In genomic region chr15:9140252-9140680, GRCm38 (mm10) we compare ENCODE assay signal across 8 mouse cellular contexts. TPM values are rescaled to one million over a fixed set of nuclear protein-coding genes. Genes with fewer than 3 reads are reported as not detected.
A peak's percentile ranks its signal among the peaks of the same experiment; 100 is the strongest.
DNase-seq lines count a peak whose midpoint lies in the region; ATAC-seq and TF ChIP-seq lines count a peak whose summit lies in the region.

TSS of gene Lmbrd2 (plus strand) at chr15:9140550.

- H3K4me1 ChIP-seq in ES-Bruce4 (ENCODE audit: control insufficient read depth, insufficient read depth, low read length), result no peaks in the 10 kb centered on the region
- peaks cover 12% of the 10 kb centered on the region for H3K4me1 ChIP-seq in forebrain, embryonic 14.5 days (ENCODE audit: control insufficient read depth, insufficient read depth, low read length)
- peaks cover 26% of the 10 kb centered on the region for H3K4me1 ChIP-seq in neural tube, embryonic 15.5 days

- TF ChIP-seq EP300 in ES-Bruce4 (IDR thresholded peaks at IDR 0.05; ENCODE audit: insufficient read depth, low read depth, low read length), result no peak

- no peaks in the 10 kb centered on the region for H3K27me3 ChIP-seq in ES-Bruce4 (ENCODE audit: control insufficient read depth, insufficient read depth, low read length, poor library complexity, severe bottlenecking)
- no peaks in the 10 kb centered on the region for H3K27me3 ChIP-seq in forebrain, embryonic 14.5 days (replicated peaks; ENCODE audit: control insufficient read depth, insufficient read depth, low read length)
- H3K27me3 ChIP-seq in neural tube, embryonic 15.5 days (replicated peaks), result no peaks in the 10 kb centered on the region

- H3K36me3 ChIP-seq in ES-Bruce4 (ENCODE audit: control insufficient read depth, insufficient read depth, low read length, poor library complexity, severe bottlenecking), result peaks cover 17% of the 10 kb centered on the region
- peaks cover 26% of the 10 kb centered on the region for H3K36me3 ChIP-seq in forebrain, embryonic 14.5 days (ENCODE audit: control insufficient read depth, insufficient read depth, low read length)
- H3K36me3 ChIP-seq in neural tube, embryonic 15.5 days, result peaks cover 16% of the 10 kb centered on the region

- peak; percentile 99 for DNase-seq in forebrain, embryonic 14.5 days (ENCODE audit: low spot score)
- DNase-seq in heart, postnatal 14 days, result peak; percentile 94 to 96
- DNase-seq in layer of hippocampus, adult 11-12 months (ENCODE audit: low spot score), result peak; percentile 96
- peak; percentile 98 to 99 for DNase-seq in lung, adult 18-20 months
- peak; percentile 97 for DNase-seq in testis, postnatal 14 days (ENCODE audit: low spot score)

- intact Hi-C loops in heart, postnatal 14 days (cut with DNase I), result loop anchor here (2.0 kb wide), 1 partner anchor 69 kb away; the partner anchor contains the start of gene Nadk2

- no peaks in the 10 kb centered on the region for H3K9me3 ChIP-seq in ES-Bruce4 (replicated peaks; ENCODE audit: control insufficient read depth, insufficient read depth, low read length, poor library complexity, severe bottlenecking)
- no peaks in the 10 kb centered on the region for H3K9me3 ChIP-seq in forebrain, embryonic 14.5 days (replicated peaks; ENCODE audit: control insufficient read depth, low read length)
- no peaks in the 10 kb centered on the region for H3K9me3 ChIP-seq in neural tube, embryonic 15.5 days (replicated peaks)

- TF ChIP-seq CTCF in ES-Bruce4 (IDR thresholded peaks at IDR 0.05; ENCODE audit: low read depth, low read length), result no peak

- H3K27ac ChIP-seq in ES-Bruce4 (ENCODE audit: insufficient read depth, low read length), result peak within 1 kb of the TSS; percentile 73
- H3K27ac ChIP-seq in forebrain, embryonic 14.5 days (ENCODE audit: low read depth, low read length), result peak within 1 kb of the TSS; percentile 78
- peak within 1 kb of the TSS; percentile 92 for H3K27ac ChIP-seq in neural tube, embryonic 15.5 days (replicated peaks)

- peak; percentile 98 for ATAC-seq in cerebellum, adult (ENCODE audit: insufficient number of reproducible peaks, low FRiP score, low TSS enrichment)
- ATAC-seq in forebrain, embryonic 14.5 days, result peak; percentile 99
- peak; percentile 99 for ATAC-seq in neural tube, embryonic 15.5 days (ENCODE audit: low FRiP score)

- TF ChIP-seq POLR2A in ES-Bruce4 (IDR thresholded peaks at IDR 0.05; ENCODE audit: insufficient read depth, low read length), result peak; percentile 9

- H3K4me2 ChIP-seq in forebrain, embryonic 14.5 days (ENCODE audit: low read length), result peak within 1 kb of the TSS; percentile 69
- peak within 1 kb of the TSS; percentile 81 for H3K4me2 ChIP-seq in neural tube, embryonic 15.5 days

- H3K4me3 ChIP-seq in ES-Bruce4 (ENCODE audit: low read depth, low read length), result peak within 1 kb of the TSS; percentile 81
- H3K4me3 ChIP-seq in forebrain, embryonic 14.5 days (ENCODE audit: low read depth, low read length), result peak within 1 kb of the TSS; percentile 73
- peak within 1 kb of the TSS; percentile 93 for H3K4me3 ChIP-seq in neural tube, embryonic 15.5 days (replicated peaks)

- WGBS in forebrain, embryonic 14.5 days, result under 1% methylated on average over 34 of the region's 34 CpGs
- under 1% methylated on average over 34 of the region's 34 CpGs for WGBS in neural tube, embryonic 15.5 days

- H3K9ac ChIP-seq in ES-Bruce4 (ENCODE audit: low read depth, poor library complexity, severe bottlenecking), result peak within 1 kb of the TSS; percentile 69
- peak within 1 kb of the TSS; percentile 86 for H3K9ac ChIP-seq in forebrain, embryonic 14.5 days (ENCODE audit: low read length)
- peak within 1 kb of the TSS; percentile 95 for H3K9ac ChIP-seq in neural tube, embryonic 15.5 days (replicated peaks)

RNA-seq across cellular contexts. Expression of gene Lmbrd2, which starts in this region (rescaled TPM):
- polyA plus RNA-seq in ES-Bruce4 (2011; ENCODE audit: insufficient read depth, insufficient read length, low read depth, missing spikeins), result 31.7 and 35.6 TPM in 2 replicates
- polyA plus RNA-seq in forebrain, embryonic 14.5 days (2014; fragmentation: Nextera tagmentation; extraction: Ambion mirVana), result 5.0 and 7.3 TPM in 2 replicates
- 10 to 100 TPM; 11.5 to 12.3 TPM for total RNA-seq in heart, postnatal 14 days (2021)
- polyA plus RNA-seq in neural tube, embryonic 15.5 days (2015; fragmentation: Nextera tagmentation; extraction: Ambion mirVana), result 3.4 and 4.6 TPM in 2 replicates

Comparison
In these comparisons a context has a peak if more than half of its experiments do, and no peak if none do; other contexts are left out.
1. Peak in every context shown above with its lines: DNase-seq, ATAC-seq, H3K4me3 ChIP-seq and H3K27ac ChIP-seq.